Mouse (Mus musculus) cerebellum, postnatal 36 days (tissue): ENCODE results near the gene Actl6a.
"Not testable (repeated sequence)": the region's sequence is repeated elsewhere in the genome, so short reads cannot be mapped to it uniquely, and the experiment has no call there.

Experiments used
- DNase-seq, 2 experiments: peaks; one replicate each; pipeline ENCODE4 v3.0.0; 2021 to 2022; ENCODE audit warnings: mixed read lengths in 2 of 2

The Actl6a gene

DNA sequence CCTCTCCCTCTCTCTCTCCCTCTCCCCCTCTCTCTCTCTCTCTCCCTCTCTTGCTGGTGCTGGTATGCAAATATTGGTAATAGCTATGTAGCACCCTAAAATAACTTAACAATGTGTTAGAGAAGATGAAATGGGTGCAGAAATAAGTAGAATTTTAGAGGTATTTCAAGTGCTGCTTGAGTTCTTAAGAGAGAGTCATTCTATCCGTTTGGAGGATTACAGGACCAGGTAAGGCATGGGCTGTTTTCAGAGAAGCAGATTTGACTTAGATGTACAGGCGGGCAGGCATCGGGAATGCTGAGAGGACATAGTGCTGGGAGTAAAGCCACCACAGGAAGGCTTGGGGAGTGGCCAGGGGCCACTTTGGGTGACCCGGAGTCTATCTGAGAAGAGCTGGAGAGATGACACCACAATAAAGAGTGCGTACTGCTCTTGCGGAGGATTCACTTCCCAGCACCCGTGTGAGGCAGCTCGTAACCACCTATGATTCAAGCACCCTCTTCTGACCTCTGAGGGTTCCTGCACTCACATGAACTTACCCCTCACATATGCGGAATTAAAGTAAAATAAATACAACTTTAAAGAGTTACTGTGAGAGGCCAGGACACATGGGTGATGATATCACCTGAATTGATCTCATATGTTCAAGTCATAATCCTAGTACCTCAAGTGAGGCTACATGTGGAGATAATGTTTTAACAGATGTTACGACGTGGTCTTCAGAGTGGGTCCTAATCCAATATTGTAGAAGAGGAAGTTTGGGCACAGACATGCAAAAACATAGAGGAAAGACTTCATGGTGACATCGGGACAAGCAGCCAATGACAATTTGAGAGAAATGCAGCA, 11.1 kb upstream of the Actl6a start:
- no peak for DNase-seq

DNA sequence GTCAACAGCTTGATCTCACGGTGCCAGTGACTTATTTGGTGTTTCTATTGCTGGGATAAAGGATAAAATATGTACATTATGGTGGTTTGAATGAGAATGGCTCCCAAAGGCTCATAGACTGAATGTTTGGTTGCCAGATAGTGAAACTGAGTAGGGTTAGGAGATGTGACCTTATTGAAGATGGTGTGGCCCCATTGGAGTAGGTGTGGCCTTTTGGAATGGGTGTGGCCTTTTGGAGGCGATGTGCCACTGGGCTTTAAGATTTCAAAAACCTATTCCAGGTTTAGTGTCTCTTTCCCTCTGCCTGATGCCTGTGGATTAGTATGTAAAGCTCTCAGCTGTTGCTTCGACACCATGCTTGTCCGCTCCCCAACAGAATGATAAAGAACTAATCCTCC, 10.5 kb upstream of the Actl6a start:
- no peak for DNase-seq

DNA sequence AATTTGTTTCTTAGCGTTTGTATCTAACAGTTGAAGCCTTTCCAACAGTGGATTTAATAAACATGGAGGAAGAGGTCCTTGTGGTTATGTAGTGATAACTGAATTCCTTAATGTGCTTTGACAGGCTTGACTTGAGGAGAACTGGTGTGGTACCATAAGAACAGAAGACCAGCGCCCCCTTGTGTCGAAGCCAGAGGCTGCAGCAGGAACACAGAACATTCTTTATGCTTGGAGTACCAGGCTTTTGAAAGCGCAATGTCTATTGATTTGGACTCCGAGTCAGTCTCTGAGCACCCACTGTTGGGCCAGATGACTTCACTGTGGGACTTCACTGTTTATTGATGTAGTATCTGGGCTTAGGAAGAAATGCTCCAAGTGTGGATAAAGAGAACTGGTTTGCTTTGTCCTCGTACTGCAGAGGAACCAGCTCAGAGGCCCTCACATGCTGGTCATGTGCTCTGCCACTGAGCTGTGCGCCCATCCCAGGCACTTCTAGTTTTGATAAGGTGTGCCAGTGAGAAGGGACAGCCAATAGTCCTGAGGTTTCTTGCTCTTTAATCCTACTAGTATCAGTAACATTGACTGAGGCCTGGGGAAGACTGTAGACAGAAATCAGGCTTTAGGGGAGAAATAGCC, 7.8 kb upstream of the Actl6a start:
- peak; percentile 77 to 82 for DNase-seq

DNA sequence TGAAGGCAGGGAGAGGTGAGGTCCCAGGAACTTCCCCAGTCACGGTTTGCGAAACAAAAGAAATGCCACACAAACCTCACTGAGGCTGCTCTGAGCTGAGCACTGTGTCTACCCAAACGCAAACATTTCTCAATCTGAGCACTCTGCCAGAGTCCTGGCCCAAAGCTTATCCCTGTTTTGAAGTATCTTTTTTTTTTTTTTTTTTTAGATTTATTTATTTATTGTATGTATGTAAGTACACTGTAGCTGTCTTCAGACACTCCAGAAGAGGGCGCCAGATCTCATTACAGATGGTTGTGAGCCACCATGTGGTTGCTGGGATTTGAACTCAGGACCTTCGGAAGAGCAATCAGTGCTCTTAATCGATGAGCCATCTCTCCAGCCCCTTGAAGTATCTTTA, 2.1 kb upstream of the Actl6a start:
- DNase-seq, result not testable (repeated sequence)

DNA sequence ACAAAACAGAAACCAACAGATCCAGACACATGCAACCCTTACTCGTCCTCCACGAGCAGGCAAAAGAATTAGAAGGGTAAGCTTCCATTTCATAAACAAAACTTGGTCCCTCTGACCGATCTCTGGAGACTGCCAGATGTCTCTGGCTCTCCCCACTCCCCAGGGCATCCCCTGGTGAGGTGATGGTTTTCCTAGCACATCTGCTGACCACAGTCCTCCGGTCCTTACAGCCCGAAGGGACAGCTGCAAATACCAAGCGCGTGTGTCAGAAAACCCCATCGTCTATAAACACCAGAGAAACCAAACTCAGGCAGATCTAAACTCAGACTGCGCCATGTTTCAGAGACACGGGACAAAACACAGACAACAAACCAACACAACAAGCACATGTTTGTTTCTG, 1.5 kb upstream of the Actl6a start:
- not testable (repeated sequence) for DNase-seq

DNA sequence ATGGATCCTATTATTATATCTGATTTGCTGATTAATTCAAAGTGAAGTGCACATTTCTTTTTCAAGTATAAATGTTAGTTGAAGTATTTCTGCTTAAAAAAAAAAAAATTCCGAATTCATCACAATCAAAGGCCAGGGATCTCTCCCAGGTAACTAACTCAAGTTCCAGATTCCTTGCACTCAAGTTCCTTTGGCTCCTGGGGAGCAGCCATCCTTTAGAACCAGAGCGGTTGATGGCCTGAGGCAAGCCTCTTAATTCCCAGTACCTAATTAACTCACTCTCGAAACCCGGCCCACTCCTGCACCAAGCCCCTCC, 1.9 kb downstream of the Actl6a start:
- DNase-seq, result no peak

DNA sequence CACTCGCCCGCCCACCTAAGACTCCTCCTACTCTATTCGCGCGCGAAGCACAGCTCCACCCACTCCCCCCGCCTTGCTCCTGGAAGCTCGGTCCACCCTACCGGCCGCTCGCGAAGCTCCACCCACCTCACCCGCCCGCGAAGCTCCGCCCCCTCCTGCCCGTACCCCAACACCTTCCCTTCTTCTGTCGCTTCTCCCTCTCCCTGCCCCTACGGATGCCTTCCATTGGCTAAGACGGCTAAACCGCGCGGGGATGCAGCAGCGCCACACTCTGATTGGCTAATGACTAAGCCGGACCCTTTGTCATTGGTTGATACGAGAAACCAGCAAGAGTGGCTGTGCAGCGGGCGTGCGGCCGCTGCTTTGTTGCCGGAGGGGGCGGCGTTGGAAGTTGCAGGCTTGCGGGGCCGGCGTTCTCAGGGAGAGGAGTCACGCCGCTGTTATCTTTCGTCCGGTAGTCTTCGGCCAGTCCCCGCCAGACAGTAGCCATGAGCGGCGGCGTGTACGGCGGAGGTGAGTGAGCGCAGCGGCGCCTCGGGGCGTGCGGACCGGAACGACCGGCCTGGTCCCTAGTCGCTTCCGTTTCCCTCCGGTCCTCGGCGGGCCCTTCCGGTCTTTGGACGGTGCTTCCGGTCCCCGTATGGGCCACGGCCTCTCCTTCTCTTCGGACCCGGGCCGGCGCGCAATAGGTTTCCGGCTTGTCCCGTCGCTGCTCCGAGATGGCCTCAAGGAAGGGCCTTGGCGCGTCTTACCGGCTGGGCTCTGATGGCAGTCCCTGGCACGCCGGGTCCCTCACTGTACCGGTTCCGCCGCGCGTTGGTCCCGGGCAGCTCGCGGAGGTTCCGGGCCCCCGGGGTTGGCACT, 2.5 kb downstream of the Actl6a start:
- DNase-seq, result peak; percentile 98 to 99

DNA sequence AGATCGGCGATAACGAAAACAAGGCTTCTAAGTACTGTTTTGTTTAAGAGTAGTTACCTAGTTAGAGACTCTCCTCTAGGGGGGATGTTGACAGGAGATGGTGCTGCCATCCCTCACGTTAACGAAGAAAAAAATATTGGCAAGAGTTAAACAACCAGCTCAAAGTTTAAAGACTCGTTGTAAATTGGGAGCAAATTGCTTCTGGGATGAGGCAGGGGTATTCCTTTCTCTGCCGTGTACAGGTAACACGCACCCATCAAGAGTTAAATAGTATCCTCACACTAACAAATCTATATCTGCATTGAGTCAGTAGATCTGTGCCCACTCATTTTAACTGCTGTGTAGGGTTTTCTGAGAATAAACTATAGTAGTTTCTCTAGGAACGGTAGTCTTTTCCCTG, 3.3 kb downstream of the Actl6a start:
- DNase-seq, result no peak

DNA sequence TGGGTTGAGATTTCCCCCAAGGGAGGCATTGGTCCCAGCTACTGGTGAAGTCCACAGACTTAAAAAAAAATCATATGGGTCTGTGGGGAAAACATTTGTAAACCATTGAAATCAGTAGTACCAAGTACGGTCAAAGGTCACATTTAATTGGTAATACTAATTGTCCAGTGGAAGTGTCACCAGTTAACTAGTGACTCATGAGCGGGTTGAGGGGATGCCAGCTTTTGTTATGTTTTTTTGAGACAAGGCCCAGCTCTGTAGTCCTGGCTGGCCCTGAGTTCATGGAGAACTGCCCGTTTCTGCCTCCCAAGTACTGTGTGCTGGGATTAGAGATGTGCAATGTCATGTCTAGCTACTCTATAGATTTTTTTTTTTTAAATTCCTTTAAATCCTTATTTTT, 7.6 kb downstream of the Actl6a start:
- no peak for DNase-seq

DNA sequence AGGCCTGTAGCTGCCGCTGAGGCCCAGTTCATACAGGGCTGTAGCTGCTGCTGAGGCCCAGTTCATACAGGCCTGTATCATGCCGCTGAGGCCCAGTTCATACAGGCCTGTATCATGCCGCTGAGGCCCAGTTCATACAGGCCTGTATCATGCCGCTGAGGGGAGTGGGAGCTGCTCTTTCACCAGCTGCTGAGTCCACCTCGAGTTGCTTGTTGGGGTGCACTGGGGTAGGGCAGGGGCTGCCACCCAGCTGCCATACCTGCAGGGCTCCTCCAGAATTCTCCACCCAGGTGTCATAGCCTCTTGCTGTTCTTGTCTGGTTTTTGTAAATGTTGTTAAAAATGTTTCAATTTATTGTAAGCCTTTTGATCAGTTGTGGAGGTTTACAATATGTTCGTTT, 11.3 kb downstream of the Actl6a start:
- DNase-seq, result not testable (repeated sequence)

DNA sequence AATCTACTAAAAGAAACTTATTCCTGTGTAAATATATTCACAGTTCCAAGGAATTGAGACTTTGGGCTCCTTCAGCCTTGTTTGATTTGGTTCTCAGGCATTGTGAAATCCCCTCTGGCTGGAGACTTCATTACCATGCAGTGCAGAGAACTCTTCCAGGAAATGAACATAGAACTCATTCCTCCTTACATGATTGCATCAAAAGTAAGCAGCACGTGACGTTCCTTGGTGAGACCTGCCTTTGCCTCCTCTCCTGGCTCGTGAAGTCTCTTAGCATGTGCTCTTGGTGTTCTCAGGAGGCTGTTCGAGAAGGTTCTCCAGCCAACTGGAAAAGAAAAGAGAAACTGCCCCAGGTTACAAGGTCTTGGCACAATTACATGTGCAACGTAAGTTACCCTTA, 12.2 kb downstream of the Actl6a start:
- no peak for DNase-seq

DNA sequence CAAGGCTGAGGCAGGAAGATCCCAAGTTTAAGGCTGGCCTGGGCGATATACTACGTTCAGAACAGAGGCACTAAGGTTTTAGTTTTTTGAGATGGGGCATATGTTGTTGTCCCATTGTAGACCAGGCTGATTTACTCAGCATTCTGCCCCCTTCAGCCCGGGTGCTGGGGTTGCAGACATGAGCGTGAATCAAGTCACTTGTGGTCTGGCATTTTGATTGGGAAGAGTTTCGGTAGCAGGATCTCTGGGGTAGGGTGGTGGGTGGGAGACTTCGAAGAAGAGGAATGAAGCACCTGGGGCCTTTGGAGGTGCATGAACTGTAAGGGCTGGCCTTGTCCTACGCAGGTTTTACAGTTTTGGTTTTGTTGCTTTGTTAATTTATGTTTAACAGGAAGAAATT, 18.1 kb downstream of the Actl6a start:
- no peak for DNase-seq

DNA sequence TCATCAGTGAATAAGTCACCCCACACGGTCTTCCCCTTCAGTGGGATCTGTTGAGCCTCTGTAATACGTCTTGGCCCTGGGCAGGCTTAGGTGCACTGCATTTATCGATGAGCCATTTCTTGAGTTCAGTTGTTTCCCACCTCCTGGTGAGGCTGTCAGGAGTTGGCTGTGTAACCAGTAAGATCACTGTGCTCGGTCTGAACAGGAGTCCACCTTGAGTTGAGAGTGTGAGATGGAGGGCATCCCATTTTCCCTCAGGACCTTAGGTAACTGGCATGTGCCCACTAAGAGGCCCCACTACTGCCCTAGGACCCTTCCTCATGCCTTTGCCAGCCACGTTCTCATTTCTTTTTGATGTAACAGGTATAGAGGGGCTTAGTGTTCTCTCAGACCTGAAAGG, 19.9 kb downstream of the Actl6a start:
- DNase-seq, result no peak

DNA sequence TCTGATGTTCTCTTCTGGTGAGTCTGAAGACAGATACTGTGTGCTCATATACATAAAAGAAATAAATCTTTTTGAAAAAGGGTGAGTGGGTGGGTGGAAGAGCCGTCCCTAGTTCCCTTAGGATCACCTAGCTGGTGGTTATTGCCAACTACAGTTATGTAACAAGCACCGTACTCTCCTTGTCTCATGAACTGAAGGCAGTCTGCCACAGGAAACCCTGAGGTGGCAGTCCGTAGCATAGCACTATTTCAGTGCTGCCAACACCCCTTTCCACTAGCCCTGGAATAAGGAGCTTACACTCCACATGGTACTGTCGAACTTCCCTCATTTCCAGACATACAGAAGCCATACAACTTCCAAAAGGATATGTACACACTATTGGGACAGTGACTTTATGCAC, 21.8 kb downstream of the Actl6a start:
- DNase-seq, result no peak

DNA sequence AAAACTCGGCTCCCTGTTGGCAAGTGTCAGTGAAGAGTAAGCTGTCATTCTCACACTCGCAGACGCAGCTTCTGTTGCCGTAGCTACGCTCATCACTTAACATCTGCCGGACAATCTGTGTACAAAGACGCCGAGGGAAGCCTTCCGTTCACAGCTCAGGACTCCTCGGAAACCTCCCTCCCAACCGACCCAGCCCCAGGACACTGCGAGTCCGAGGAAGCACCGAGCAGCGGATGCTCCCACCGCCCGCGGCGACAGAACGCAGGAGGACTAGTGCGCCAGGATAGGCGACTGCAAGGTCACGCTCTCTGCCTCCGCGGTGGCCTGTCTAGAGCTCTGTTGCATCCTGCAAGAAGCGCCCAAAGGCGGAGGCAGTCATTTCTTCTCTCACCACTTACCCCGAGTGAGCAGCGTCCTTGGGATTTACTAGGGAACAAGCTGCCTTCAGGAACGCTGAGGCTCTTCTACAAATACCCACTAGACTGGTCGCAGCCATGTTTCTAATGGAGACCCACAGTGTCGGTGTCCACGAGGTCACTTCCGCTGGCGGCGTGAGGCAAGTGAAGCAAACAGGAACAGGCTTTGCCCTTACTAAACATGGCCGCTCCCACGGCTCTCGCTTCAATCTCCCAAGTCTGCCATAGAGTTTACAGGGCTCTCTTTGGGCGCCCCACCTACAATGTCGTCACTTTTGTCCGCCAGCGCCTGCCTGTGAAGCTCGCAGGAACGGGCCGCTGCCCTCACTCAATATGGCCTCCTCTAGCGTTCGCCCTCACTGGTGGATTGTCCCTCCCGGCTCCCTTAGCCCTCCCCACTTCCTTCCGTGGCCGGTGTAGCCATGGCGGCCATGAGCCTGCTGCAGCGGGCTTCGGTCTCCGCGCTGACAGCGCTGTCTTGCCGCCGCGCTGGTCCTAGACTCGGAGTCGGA, 30.4 kb downstream of the Actl6a start, which contains the start of gene Ndufb5:
Gene Ndufb5 (plus strand): TSS at position 747 of the 928 bp plus-strand sequence.
- peak; percentile 98 to 99 for DNase-seq

DNA sequence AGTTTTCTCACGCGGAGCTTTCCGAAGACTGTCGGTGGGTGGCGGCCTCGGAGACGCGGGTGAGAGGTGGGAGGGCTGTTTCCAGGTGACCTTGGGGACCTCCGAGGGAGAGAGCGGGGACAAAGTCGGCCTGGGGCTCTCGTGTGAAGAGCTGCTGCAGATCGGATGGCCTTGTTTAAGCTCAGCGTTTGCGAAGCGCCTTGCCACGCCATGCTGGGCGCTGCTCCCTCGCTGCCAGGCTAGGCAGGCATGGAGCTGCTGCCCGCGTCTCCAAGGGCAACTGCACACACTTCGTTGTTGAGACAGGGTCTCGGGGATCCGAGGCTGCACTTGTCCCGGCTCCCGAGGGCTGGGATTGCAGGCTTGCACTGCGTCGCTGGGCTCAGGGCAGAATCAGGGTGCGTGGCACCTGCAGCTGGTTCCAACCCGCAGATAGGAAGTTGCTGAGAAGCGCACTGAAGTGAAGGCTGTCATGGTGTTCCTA, 31.1 kb downstream of the Actl6a start, which contains the start of gene Mrpl47:
Gene Mrpl47 (minus strand): TSS at position 434 of the 484 bp plus-strand sequence.
- DNase-seq, result no peak

DNA sequence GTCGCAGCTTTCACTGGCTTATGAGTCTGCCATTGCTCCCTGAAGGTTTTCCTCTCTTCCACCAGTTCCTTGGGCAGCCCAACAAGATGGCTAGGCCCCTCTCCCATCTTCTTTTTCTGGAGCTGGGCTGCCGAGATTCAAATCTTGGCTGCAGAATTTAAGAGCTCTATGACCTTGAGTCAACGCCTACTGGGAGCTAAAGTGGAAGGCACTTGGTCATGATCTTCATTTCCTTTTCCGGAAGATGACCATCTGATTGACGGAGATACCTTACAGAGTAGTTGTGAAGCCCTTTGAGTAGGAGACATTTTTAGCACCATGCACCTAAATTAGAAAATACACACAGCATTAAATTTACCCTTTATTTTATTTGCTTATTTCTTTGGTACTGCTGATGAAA, 32.5 kb downstream of the Actl6a start:
- DNase-seq, result no peak

DNA sequence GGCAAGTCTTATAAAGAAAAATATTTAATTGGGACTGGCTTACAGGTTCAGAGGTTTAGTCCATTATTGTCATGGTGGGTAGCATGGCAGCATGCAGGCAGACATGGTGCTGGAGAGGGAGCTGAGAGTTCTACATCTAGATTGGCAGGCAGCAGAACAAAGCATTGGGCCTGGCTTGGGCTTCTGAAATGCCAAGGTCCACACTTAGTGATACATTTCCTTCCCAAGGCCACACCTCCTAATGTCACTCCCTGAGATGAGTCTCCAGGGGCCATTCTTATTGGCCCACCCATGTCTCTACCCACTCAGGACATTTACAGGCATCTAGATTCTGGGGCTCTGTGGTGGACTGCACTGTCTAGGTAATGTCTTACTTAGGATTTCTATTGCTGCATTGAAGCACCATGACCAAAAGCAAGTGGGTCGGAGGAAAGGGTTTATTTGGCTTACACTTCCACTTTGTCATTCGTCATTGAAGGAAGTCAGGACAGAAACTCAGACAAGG, 36.2 kb downstream of the Actl6a start:
- DNase-seq, result no peak

DNA sequence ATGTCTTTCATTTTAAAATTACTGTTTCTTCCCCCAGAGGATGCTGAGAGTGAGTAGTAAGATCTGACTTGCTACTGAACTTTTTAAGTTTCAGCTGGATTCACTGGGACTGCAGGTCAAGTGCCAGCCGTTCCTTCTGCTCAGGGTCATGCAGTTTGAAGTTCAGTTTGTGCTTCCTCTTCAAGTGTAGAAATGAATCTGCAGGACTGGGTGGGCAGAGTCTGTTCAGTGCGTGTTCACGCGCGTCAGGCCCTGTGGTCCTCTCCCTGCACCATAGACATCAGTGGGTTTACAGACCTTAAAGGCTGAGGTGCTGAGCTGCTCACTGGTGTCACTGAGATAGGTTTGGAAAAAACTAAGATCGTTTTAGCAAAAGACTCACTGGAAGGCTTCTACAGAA, 38.9 kb downstream of the Actl6a start:
- DNase-seq, result no peak

DNA sequence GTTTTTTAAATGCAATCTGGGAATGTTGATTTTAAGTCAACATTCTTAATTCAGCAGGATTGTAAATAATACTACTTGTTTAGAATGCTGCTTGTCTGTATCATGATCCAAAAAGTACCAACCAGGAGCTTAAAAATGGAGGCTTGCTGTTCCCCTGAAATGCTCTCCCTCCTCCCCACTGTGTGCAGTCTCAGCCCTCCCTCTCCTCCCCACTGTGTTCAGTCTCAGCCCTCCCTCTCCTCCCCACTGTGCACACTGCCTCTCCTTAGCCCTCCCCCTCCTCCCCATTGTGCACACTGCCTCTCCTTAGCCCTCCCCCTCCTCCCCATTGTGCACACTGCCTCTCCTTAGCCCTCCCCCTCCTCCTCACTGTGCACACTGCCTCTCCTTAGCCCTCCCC, 39.3 kb downstream of the Actl6a start:
- DNase-seq, result not testable (repeated sequence)

DNA sequence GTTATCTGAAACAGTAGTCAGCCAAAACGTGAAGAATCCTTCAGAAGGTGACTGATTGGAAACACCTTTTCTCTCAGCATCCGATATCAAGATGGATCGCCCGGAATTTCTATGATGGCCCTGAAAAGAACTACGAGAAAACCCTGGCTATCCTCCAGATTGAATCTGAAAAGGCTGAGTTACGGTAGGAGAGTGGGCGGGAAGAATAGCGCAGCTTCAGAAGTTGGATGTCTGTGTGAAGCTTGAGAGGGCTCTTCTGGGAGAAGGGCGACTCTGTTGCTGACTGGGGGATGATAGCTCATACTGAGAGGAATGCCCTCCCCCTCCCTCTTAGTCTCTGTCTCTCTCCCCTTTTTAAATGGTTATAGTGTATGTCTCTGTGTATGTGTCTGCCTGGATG, 42.3 kb downstream of the Actl6a start:
- no peak for DNase-seq
